Mouse (Mus musculus): Measurements from ENCODE around the gene Mex3a.

DNA sequence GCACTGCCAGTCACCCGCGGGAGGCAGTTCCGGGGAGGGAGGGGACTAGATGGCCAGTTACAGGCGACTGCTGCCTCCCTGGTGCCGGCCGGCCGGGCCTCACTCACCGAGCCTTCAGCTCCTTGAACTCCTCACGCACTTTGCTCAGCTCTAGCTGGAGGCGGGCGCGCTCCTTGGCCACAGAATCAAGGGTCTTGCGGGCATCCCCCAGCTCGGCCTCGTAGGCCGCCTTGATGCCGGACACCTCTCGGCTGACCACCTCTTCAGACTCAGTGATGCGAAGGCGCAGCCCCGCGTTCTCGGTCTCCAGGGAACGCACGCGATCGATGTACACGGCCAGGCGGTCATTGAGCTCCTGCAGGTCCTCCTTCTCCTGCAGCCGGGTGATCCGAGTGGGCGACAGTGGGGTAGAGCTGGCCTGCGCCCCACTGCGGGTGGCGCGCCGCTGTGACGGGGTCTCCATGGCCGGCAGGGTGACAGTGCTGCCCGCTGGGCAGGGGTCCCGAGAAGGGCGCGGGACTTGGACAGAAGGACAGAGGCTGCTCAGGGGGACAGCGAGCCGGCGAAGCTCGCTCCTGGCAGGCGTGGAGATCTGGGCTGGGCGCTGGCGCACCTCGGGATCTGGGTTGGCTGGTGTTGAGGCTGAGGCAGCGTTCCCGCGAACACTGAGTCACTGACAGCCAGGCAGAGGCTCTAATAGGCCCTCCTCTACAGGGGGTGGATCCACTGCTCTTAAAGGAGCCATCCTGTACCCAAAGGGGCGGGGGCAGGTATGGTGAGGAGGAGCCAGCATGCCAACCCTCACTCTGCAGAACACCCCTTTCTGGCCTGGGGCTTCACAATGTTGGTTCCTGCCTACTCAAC, 29.3 kb upstream of the Mex3a start:
- TF ChIP-seq CTCF (conservative IDR thresholded peaks at IDR 0.05 in 1 of 2, IDR thresholded peaks at IDR 0.05 in 1 of 2; ENCODE audit: low read depth in 2 of 2, low read length in 2 of 2) (no peak), ETS1 (conservative IDR thresholded peaks at IDR 0.05; ENCODE audit: low read depth, low read length) (no peak; the same call in 1 of the 2 replicates), KAT2A (IDR thresholded peaks at IDR 0.05; ENCODE audit: insufficient replicate concordance, low read length) (0 out of 2 replicates have a peak, but pooled peaks have one; percentile 21), POLR2A (IDR thresholded peaks at IDR 0.05; ENCODE audit: low read depth, low read length) (peak; percentile 89), E2F4 (IDR thresholded peaks at IDR 0.05; ENCODE audit: insufficient replicate concordance, low read depth, low read length) (no peak), HCFC1 (IDR thresholded peaks at IDR 0.05; ENCODE audit: low read depth, low read length) (peak; percentile 32), MEF2A (IDR thresholded peaks at IDR 0.05; ENCODE audit: borderline replicate concordance, low read depth, low read length) (no peak), EP300 (IDR thresholded peaks at IDR 0.05; ENCODE audit: low read length) (no peak), BHLHE40 (IDR thresholded peaks at IDR 0.05; ENCODE audit: low read depth, low read length) (no peak), USF1 (IDR thresholded peaks at IDR 0.05; ENCODE audit: low read depth, low read length) (no peak)

Data from CH12.LX (cell line).